Mouse (Mus musculus) kidney, embryonic 14.5 days (tissue): ENCODE data around the gene Cd8b1. TPM values are rescaled to one million over a fixed set of nuclear protein-coding genes. Genes with fewer than 3 reads are reported as not detected.

Experiments used
- ATAC-seq: fragments of 200-750 bp; cut with Nextera tagmentation; 2 replicates; pipeline ENCODE4 v1.8.0; 2017; ENCODE audit warnings: moderate number of reproducible peaks, mild to moderate bottlenecking, moderate TSS enrichment, moderate library complexity; ENCODE audit not compliant: low FRiP score, low TSS enrichment
- H3K27ac ChIP-seq: fragments of 300-500 bp; sonication (generic); 2 replicates; pipeline ENCODE4 v1.5.1; 2014; ENCODE audit warnings: low read depth, mild to moderate bottlenecking, low read length, moderate library complexity, mixed read lengths
- H3K27me3 ChIP-seq: fragments of 300-500 bp; sonication (generic); 2 replicates; pipeline ENCODE4 v1.6.1; 2014; ENCODE audit warnings: mild to moderate bottlenecking, low read length; ENCODE audit not compliant: control insufficient read depth, insufficient read depth
- H3K36me3 ChIP-seq: fragments of 300-500 bp; sonication (generic); 2 replicates; pipeline ENCODE4 v1.6.1; 2014; ENCODE audit warnings: low read length, mixed read lengths; ENCODE audit not compliant: control insufficient read depth, insufficient read depth
- H3K4me1 ChIP-seq: fragments of 300-500 bp; sonication (generic); 2 replicates; pipeline ENCODE4 v1.6.1; 2014; ENCODE audit warnings: low read length, mixed read lengths; ENCODE audit not compliant: control insufficient read depth, insufficient read depth
- H3K4me2 ChIP-seq: fragments of 300-500 bp; sonication (generic); replicated peaks from 2 replicates; pipeline ENCODE4 v1.6.1; 2014; ENCODE audit warnings: low read depth, mild to moderate bottlenecking, low read length
- H3K4me3 ChIP-seq: fragments of 300-500 bp; sonication (generic); 2 replicates; pipeline ENCODE4 v1.5.1; 2014; ENCODE audit warnings: mild to moderate bottlenecking, low read length
- H3K9ac ChIP-seq: fragments of 300-500 bp; sonication (generic); 2 replicates; pipeline ENCODE4 v1.6.1; 2014; ENCODE audit warnings: low read depth, mild to moderate bottlenecking, low read length, moderate library complexity
- H3K9me3 ChIP-seq: fragments of 300-500 bp; sonication (generic); 2 replicates; pipeline ENCODE4 v1.6.1; 2016; ENCODE audit warnings: low read length; ENCODE audit not compliant: control insufficient read depth
- WGBS: fragments of 180-500 bp; shearing (Covaris S2); extraction: QIAGEN DNeasy Blood & Tissue Kit; methylation state at CpG from one replicate; pipeline ENCODE4 v1.1.7; 2014; 5-methylcytosine and 5-hydroxymethylcytosine counted together
- polyA plus RNA-seq: library from polyadenylated mRNA; unstranded; fragments of >200 nt; fragmentation: Nextera tagmentation; extraction: Ambion mirVana; gene quantifications from 2 replicates; pipeline ENCODE4 v1.2.1, GENCODE M21; 2014

Cd8b1 gene
- 0.13 TPM in 1 of 2 replicates, not detected in the other for polyA plus RNA-seq

DNA sequence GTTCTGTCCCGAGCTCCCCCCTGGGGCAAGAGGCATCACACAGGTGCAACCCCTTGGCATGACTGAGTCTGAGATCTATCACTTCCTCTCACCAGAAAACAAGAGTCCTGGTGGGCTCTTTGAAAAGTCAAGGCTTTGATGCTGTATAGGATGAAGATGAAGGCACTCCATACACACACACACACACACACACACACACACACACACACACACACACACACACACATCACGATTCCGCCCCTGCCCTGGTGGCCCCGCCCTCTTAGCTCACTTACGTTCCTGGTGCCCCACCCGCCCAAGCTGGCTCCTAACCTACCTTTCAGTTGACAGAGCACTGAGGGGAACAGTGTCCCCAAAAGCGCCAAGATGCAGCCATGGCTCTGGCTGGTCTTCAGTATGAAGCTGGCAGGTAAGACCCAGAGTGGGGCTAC, at the start of gene Cd8b1:
Cd8b1 (plus strand) TSS at position 298 of the 431 bp plus-strand sequence.
- H3K36me3 ChIP-seq: no peaks in the 10 kb centered on the region
- H3K4me1 ChIP-seq: no peaks in the 10 kb centered on the region
- ATAC-seq: no peak
- 83% methylated on average over 7 of the region's 7 CpGs for WGBS
- no peak within 1 kb of the TSS for H3K9ac ChIP-seq
- no peak within 1 kb of the TSS for H3K4me2 ChIP-seq
- H3K27me3 ChIP-seq: no peaks in the 10 kb centered on the region
- no peak within 1 kb of the TSS for H3K27ac ChIP-seq
- H3K4me3 ChIP-seq: no peak within 1 kb of the TSS
- no peaks in the 10 kb centered on the region for H3K9me3 ChIP-seq

DNA sequence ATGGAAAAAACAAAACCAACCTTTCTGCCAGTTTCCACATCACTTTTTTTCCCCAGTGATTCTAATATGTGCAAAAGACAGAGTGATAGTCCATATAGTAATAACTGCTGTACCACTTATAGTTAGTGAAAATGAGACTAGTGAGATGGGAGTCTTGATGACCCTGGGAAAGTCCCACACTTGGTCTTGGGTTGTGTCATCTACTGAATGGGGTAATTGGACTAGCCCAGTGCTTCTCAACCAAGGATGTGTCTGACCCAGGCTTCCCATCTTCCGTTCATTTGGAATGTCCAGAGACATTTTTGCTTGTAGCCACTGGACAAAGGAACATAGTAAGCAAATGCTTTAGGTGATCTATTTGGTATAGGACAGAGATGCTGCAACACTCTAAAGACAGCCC, 48.9 kb upstream of the Cd8b1 start:
- no peaks in the 10 kb centered on the region for H3K27me3 ChIP-seq
- H3K9me3 ChIP-seq: no peaks in the 10 kb centered on the region
- ATAC-seq: no peak
- 93% methylated on average over 1 of the region's 1 CpGs for WGBS
- no peak overlapping the region for H3K9ac ChIP-seq
- peaks cover 10% of the 10 kb centered on the region for H3K4me1 ChIP-seq
- no peak overlapping the region for H3K4me2 ChIP-seq
- H3K4me3 ChIP-seq: no peak overlapping the region
- H3K27ac ChIP-seq: no peak overlapping the region
- H3K36me3 ChIP-seq: no peaks in the 10 kb centered on the region

DNA sequence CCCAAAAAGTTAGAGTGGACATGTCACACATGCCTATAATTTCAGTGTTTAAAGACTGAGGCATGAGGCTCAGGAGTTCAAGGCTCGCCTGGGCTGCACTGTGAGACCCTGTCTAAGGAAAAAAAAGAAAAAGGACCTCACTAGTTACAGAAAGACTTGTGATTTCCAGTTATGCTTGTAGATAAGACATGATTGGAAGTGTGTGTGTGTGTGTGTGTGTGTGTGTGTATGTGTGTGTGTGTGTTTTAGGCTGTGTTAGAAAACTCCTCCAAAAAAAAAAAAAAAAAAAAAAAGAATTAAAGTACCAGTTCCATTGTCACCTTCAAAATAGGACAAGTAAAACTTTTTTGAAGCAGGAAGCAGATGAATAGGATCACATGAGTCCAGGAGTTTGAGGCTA, 48.0 kb upstream of the Cd8b1 start:
- Histone ChIP-seq H3K9ac (no peak overlapping the region), H3K36me3 (no peaks in the 10 kb centered on the region), H3K4me1 (peaks cover 10% of the 10 kb centered on the region), H3K9me3 (no peaks in the 10 kb centered on the region), H3K27me3 (no peaks in the 10 kb centered on the region), H3K4me3 (no peak overlapping the region), H3K27ac (no peak overlapping the region), H3K4me2 (no peak overlapping the region)
- ATAC-seq: no peak
- 95% methylated on average over 1 of the region's 1 CpGs for WGBS

DNA sequence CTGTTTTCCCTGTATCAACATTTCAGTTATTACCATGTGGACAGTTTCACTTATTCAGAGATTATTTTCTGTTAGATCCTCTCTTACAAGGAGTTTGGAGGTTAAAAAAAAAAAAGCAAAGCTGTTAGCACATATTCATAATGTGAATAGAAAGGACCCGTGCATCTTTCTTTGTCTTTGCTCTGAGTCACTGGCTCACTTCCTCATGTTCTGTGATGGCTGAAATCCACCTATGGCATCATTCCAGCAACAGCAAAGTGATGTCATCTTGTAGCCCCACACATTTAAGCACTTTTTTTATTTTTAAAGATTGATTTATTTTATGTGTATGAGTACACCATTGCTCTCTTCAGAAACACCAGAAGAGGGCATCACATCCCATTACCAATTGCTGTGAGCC, 43.2 kb upstream of the Cd8b1 start:
- no peak overlapping the region for H3K4me3 ChIP-seq
- H3K27ac ChIP-seq: no peak overlapping the region
- 71% methylated on average over 1 of the region's 1 CpGs for WGBS
- H3K36me3 ChIP-seq: peaks cover 5% of the 10 kb centered on the region; the same call in 1 of the 2 replicates
- no peaks in the 10 kb centered on the region for H3K27me3 ChIP-seq
- ATAC-seq: no peak
- H3K9ac ChIP-seq: no peak overlapping the region
- H3K4me1 ChIP-seq: no peaks in the 10 kb centered on the region
- no peaks in the 10 kb centered on the region for H3K9me3 ChIP-seq
- H3K4me2 ChIP-seq: no peak overlapping the region

DNA sequence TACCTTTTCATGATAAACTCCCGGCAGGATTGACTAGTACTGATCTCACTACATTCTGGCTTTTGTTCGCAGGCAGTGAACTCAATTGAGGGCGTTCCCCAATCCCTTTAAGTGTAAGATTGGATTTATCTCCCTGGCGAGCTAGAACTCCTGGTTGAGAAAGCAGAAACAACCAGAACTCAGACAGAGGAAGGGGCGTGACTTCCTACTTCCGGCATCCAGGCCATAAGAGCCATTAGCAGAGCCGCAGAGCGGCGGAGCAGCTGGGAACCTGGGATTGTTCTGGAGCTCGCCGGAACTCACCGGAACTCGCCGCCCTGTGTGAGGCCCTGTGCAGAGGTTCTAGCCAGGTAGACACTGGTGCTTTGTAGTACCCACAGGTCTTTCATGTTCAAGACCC, 29.1 kb upstream of the Cd8b1 start:
- Histone ChIP-seq H3K27ac (no peak overlapping the region), H3K27me3 (no peaks in the 10 kb centered on the region), H3K9me3 (no peaks in the 10 kb centered on the region), H3K36me3 (no peaks in the 10 kb centered on the region), H3K4me1 (no peaks in the 10 kb centered on the region), H3K4me2 (no peak overlapping the region), H3K9ac (no peak overlapping the region), H3K4me3 (no peak overlapping the region)
- 91% methylated on average over 14 of the region's 14 CpGs for WGBS
- ATAC-seq: no peak

DNA sequence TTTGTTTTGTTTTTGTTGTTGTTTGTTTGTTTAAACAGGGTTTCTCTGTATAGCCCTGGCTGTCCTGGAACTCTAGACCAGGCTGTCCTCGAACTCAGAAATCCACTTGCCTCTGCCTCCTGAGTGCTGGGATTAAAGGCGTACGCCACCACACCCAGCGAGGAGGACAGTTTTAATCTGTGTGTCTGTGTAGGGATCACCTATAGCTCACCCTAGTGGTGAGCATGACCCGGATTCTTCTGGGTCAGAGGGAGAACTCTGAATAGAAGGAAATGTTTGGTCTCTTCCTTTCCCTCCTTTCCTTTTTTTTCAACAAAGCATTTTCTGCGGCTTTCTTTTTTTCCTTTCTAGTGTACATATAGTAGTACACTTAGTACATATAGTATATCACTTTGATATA, 27.3 kb upstream of the Cd8b1 start:
- Histone ChIP-seq H3K4me3 (no peak overlapping the region), H3K4me1 (no peaks in the 10 kb centered on the region), H3K9ac (no peak overlapping the region), H3K4me2 (no peak overlapping the region), H3K9me3 (no peaks in the 10 kb centered on the region), H3K36me3 (no peaks in the 10 kb centered on the region), H3K27ac (no peak overlapping the region), H3K27me3 (no peaks in the 10 kb centered on the region)
- no peak for ATAC-seq
- 73% methylated on average over 6 of the region's 6 CpGs for WGBS

DNA sequence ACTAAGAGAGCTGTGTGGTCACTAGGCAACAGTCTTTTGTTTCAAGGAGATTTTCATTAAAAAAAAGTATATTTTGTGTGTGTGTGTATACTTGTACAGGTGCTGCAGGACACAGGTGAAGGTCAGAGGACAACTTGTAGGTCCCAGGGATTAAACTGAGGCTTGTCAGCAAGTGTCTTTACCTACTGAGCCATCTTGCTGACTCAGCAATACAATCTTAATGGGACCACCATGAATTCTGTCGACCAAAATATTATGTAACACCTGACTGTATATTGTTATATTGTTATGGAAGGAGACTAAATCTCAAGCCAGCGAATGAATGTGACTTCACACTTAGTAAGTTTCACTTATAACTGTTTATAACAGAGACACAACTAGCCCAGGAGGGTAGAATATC, 24.5 kb upstream of the Cd8b1 start:
- Histone ChIP-seq H3K27me3 (no peaks in the 10 kb centered on the region), H3K4me3 (no peak overlapping the region), H3K9ac (no peak overlapping the region), H3K4me1 (no peaks in the 10 kb centered on the region), H3K36me3 (no peaks in the 10 kb centered on the region), H3K9me3 (no peaks in the 10 kb centered on the region), H3K4me2 (no peak overlapping the region), H3K27ac (no peak overlapping the region)
- WGBS: 67% methylated on average over 2 of the region's 2 CpGs
- ATAC-seq: no peak

DNA sequence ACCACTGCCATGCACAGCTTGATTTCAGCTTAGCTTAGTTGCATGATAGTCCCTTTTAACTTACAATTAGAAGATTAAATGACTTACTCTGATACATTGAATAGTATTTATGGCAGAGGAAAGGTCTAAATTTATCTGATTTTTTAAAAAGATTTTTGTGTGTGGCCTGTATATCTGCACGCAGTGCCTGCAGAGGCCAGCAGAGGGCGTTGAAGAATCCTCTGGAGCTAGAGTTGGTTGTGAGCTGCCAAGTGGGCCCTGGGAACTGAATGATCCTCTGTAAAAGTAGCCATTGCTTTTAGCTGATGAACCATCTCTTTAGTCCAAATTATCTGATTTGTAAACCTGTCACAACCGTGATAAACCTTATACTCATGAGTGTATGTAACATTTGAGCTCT, 23.8 kb upstream of the Cd8b1 start:
- WGBS: 40% methylated on average over 3 of the region's 3 CpGs
- H3K27me3 ChIP-seq: no peaks in the 10 kb centered on the region
- H3K4me1 ChIP-seq: no peaks in the 10 kb centered on the region
- no peaks in the 10 kb centered on the region for H3K9me3 ChIP-seq
- no peak overlapping the region for H3K27ac ChIP-seq
- no peak overlapping the region for H3K9ac ChIP-seq
- no peak overlapping the region for H3K4me3 ChIP-seq
- H3K4me2 ChIP-seq: no peak overlapping the region
- no peaks in the 10 kb centered on the region for H3K36me3 ChIP-seq
- no peak for ATAC-seq

DNA sequence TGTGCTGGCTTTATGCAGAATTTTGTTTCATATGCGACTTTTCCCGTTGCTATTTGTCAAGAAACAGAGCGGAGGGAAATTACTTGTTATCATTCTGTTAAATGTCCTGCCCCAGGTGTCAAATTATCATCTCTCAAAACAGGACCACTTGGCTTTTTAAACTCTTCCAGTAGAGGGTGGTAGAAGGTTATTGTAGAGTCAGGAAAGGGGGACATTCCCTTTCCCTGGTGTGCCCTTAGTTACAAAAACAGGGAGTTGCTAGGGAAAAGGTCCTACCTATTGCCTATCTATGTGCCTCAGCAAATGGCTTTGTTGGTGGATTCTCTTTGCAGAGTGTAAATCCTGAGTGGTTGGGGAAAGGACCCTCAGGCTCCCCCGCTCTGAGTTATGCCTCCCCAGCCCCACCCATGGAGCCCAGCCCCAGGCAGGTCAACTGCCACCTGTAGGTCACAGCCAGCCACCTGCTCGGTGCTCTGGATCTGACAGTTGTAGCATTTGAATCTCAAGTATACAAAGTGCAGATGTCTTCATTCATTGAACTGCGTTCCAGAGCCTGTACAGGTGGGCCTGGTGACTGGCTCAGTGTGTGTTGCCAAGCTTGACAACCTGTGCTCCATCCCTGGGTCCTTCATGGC, 20.4 kb upstream of the Cd8b1 start:
- Histone ChIP-seq H3K36me3 (no peaks in the 10 kb centered on the region), H3K4me2 (no peak overlapping the region), H3K4me1 (no peaks in the 10 kb centered on the region), H3K27me3 (no peaks in the 10 kb centered on the region), H3K27ac (no peak overlapping the region), H3K9ac (no peak overlapping the region), H3K9me3 (no peaks in the 10 kb centered on the region), H3K4me3 (no peak overlapping the region)
- no peak for ATAC-seq
- WGBS: 62% methylated on average over 6 of the region's 6 CpGs
